Mouse (Mus musculus) forebrain, embryonic 15.5 days (tissue): ENCODE measurements at regions not wholly inside any gene's neighbourhood (a gene's known extent, or its start where the extent isn't known, plus 50 kb on each side); places are given as distances from the start of the nearest gene placed in this dataset.

Source experiments
- ATAC-seq: fragments of 200-750 bp; cut with Nextera tagmentation; replicated peaks from 2 replicates; pipeline ENCODE4 v1.8.0; 2017; ENCODE audit warnings: mild to moderate bottlenecking, moderate TSS enrichment, moderate library complexity
- H3K27ac ChIP-seq: fragments of 300-500 bp; sonication (generic); replicated peaks from 2 replicates; pipeline ENCODE4 v1.5.1; 2015; ENCODE audit warnings: mild to moderate bottlenecking, inconsistent platforms
- H3K27me3 ChIP-seq: fragments of 300-500 bp; sonication (generic); 2 replicates; pipeline ENCODE4 v1.6.1; 2015; ENCODE audit warnings: inconsistent platforms
- H3K36me3 ChIP-seq: fragments of 300-500 bp; sonication (generic); 2 replicates; pipeline ENCODE4 v1.6.1; 2015; ENCODE audit warnings: mild to moderate bottlenecking, inconsistent platforms
- H3K4me1 ChIP-seq: fragments of 300-500 bp; sonication (generic); 2 replicates; pipeline ENCODE4 v1.6.1; 2015; ENCODE audit warnings: inconsistent platforms
- H3K4me2 ChIP-seq: fragments of 300-500 bp; sonication (generic); replicated peaks from 2 replicates; pipeline ENCODE4 v1.6.1; 2015; ENCODE audit warnings: mild to moderate bottlenecking, inconsistent platforms
- H3K4me3 ChIP-seq: fragments of 300-500 bp; sonication (generic); 2 replicates; pipeline ENCODE4 v1.5.1; 2015; ENCODE audit warnings: mild to moderate bottlenecking, inconsistent platforms
- H3K9ac ChIP-seq: fragments of 300-500 bp; sonication (generic); replicated peaks from 2 replicates; pipeline ENCODE4 v1.6.1; 2015; ENCODE audit warnings: mild to moderate bottlenecking, inconsistent platforms
- H3K9me3 ChIP-seq: fragments of 300-500 bp; sonication (generic); 2 replicates; pipeline ENCODE4 v1.6.1; 2016; ENCODE audit warnings: inconsistent platforms
- WGBS: fragments of 180-500 bp; shearing (Covaris S2); methylation state at CpG from one replicate; pipeline ENCODE4 v1.1.7; 2015; ENCODE audit warnings: mixed read lengths; 5-methylcytosine and 5-hydroxymethylcytosine counted together

GRCm38 (mm10) chr13:43852888-43853287, 68.3 kb downstream of the Cd83 start:
- no peak overlapping the region for H3K9ac ChIP-seq
- H3K4me1 ChIP-seq: peaks cover 7% of the 10 kb centered on the region
- no peak overlapping the region for H3K27ac ChIP-seq
- no peaks in the 10 kb centered on the region for H3K36me3 ChIP-seq
- no peaks in the 10 kb centered on the region for H3K27me3 ChIP-seq
- H3K9me3 ChIP-seq: no peaks in the 10 kb centered on the region
- H3K4me2 ChIP-seq: no peak overlapping the region
- no peak for ATAC-seq
- no peak overlapping the region for H3K4me3 ChIP-seq
- WGBS: 75% methylated on average over 1 of the region's 1 CpGs

GRCm38 (mm10) chr13:43854973-43855372, 70.4 kb downstream of the Cd83 start:
- no peak for ATAC-seq

GRCm38 (mm10) chr13:43860932-43861331, 76.4 kb downstream of the Cd83 start:
- 69% methylated on average over 4 of the region's 4 CpGs for WGBS
- Histone ChIP-seq H3K4me3 (no peak overlapping the region), H3K36me3 (no peaks in the 10 kb centered on the region), H3K9ac (no peak overlapping the region), H3K4me1 (peaks cover 16% of the 10 kb centered on the region), H3K27me3 (0 out of 2 replicates have a peak, but pooled peaks cover 2% of the 10 kb centered on the region), H3K9me3 (no peaks in the 10 kb centered on the region), H3K4me2 (no peak overlapping the region), H3K27ac (no peak overlapping the region)
- ATAC-seq: no peak

More at GRCm38 (mm10) chr13:43854973-43855372, 70.4 kb downstream of the Cd83 start:
- Histone ChIP-seq H3K36me3 (no peaks in the 10 kb centered on the region), H3K27ac (no peak overlapping the region), H3K9ac (no peak overlapping the region), H3K4me3 (no peak overlapping the region), H3K27me3 (no peaks in the 10 kb centered on the region), H3K4me2 (no peak overlapping the region), H3K9me3 (no peaks in the 10 kb centered on the region), H3K4me1 (peaks cover 7% of the 10 kb centered on the region)
- 96% methylated on average over 2 of the region's 2 CpGs for WGBS

DNA sequence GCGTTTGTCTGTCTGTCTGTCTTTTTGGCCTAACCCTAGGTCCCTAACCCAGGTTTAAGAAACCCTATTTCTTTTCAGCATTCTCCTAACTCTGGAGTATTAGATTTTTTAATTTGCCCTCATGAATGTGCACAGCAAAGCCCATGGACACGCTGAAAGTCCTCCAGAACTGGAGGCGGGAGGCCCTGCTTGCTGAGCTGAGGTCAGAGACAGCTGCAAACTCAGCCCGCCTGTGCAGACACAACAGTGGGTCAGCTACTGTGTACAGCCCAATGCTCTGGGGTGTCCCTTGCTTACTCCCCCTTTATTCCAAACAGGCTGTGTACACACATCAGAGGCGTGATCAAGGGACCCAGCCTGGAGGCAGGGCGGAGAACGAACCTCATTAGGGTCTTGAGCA, 76.8 kb downstream of the Cd83 start:
- H3K9me3 ChIP-seq: no peaks in the 10 kb centered on the region
- no peak overlapping the region for H3K4me3 ChIP-seq
- H3K4me2 ChIP-seq: no peak overlapping the region
- no peak for ATAC-seq
- H3K36me3 ChIP-seq: no peaks in the 10 kb centered on the region
- H3K27me3 ChIP-seq: 0 out of 2 replicates have a peak, but pooled peaks cover 6% of the 10 kb centered on the region
- no peak overlapping the region for H3K27ac ChIP-seq
- H3K9ac ChIP-seq: no peak overlapping the region
- 80% methylated on average over 7 of the region's 7 CpGs for WGBS
- H3K4me1 ChIP-seq: peaks cover 16% of the 10 kb centered on the region

GRCm38 (mm10) chr13:43862056-43862455, 77.5 kb downstream of the Cd83 start:
- no peak for ATAC-seq
- 81% methylated on average over 5 of the region's 5 CpGs for WGBS
- Histone ChIP-seq H3K4me2 (no peak overlapping the region), H3K36me3 (no peaks in the 10 kb centered on the region), H3K9ac (no peak overlapping the region), H3K4me3 (no peak overlapping the region), H3K4me1 (peaks cover 16% of the 10 kb centered on the region), H3K27me3 (0 out of 2 replicates have a peak, but pooled peaks cover 6% of the 10 kb centered on the region), H3K9me3 (no peaks in the 10 kb centered on the region), H3K27ac (no peak overlapping the region)

GRCm38 (mm10) chr13:43862586-43862985, 78.0 kb downstream of the Cd83 start:
- Histone ChIP-seq H3K4me2 (no peak overlapping the region), H3K27me3 (0 out of 2 replicates have a peak, but pooled peaks cover 6% of the 10 kb centered on the region), H3K36me3 (no peaks in the 10 kb centered on the region), H3K9ac (no peak overlapping the region), H3K9me3 (no peaks in the 10 kb centered on the region), H3K4me3 (no peak overlapping the region), H3K27ac (no peak overlapping the region), H3K4me1 (peaks cover 16% of the 10 kb centered on the region)
- 85% methylated on average over 6 of the region's 6 CpGs for WGBS
- ATAC-seq: no peak

DNA sequence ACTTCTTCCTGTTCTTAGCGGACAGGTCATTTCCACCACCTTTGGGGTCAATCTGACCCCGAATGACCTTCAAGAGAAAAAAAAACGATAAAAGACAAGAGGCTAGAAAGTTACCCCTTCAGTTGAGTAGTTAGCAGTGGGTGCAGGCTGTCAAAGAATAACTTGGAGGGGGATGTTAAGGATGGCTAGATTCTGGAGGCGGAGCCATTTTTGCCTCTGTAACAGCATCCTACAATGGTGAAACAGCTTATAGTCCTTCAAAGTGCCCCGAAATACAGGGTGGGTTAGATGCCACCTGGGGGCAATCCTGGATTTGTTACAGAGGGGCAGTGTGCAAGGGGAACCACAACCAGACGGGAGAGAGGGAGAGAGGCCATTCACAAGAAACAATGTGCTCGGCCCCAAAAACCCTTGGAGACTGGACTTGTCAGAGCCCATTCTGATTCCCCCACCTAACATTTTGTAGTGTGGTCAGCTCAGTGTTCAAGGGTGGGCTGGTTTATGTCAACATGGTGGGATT, 79.1 kb downstream of the Cd83 start:
- H3K36me3 ChIP-seq: no peaks in the 10 kb centered on the region
- 75% methylated on average over 7 of the region's 7 CpGs for WGBS
- H3K4me2 ChIP-seq: no peak overlapping the region
- peaks cover 16% of the 10 kb centered on the region for H3K4me1 ChIP-seq
- no peak for ATAC-seq
- H3K9ac ChIP-seq: no peak overlapping the region
- no peak overlapping the region for H3K4me3 ChIP-seq
- no peaks in the 10 kb centered on the region for H3K9me3 ChIP-seq
- H3K27me3 ChIP-seq: 0 out of 2 replicates have a peak, but pooled peaks cover 6% of the 10 kb centered on the region
- H3K27ac ChIP-seq: no peak overlapping the region

- peak overlapping the region; percentile 31; the same call in 1 of the 2 replicates for H3K9ac ChIP-seq
- H3K9me3 ChIP-seq: no peaks in the 10 kb centered on the region
- H3K27ac ChIP-seq: 0 out of 2 replicates have a peak overlapping the region, but pooled peaks have one; percentile 6
- ATAC-seq: peak; percentile 98
- peak overlapping the region; percentile 37 for H3K4me3 ChIP-seq
- peaks cover 16% of the 10 kb centered on the region for H3K4me1 ChIP-seq
- H3K27me3 ChIP-seq: 0 out of 2 replicates have a peak, but pooled peaks cover 6% of the 10 kb centered on the region
- WGBS: 1% methylated on average over 35 of the region's 35 CpGs
- H3K36me3 ChIP-seq: no peaks in the 10 kb centered on the region
- H3K4me2 ChIP-seq: peak overlapping the region; percentile 54
Observed at GRCm38 (mm10) chr13:43864153-43864861, 79.7 kb downstream of the Cd83 start.

DNA sequence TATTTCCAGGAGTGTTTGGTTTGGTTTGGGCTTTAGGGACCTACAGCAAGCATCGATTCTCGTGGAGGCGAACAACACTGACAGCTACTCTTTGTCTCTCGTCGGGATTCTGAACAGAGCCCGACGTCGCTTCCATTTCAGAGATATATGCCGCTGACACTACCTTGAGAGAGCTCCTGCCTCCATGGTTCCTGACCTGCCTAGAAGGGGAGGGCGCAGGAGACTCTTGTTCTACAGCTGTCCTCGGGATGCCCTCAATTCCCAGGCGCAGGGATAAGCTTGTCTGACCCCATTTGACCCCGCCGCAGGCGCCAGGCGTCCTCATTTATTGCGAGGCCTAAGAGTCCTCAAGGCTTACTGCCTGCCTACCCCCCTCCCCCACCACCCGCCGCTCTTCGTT, 80.5 kb downstream of the Cd83 start:
- peak overlapping the region; percentile 37 for H3K4me3 ChIP-seq
- ATAC-seq: peak; percentile 17
- 0 out of 2 replicates have a peak, but pooled peaks cover 6% of the 10 kb centered on the region for H3K27me3 ChIP-seq
- 0 out of 2 replicates have a peak overlapping the region, but pooled peaks have one; percentile 19 for H3K9ac ChIP-seq
- WGBS: 5% methylated on average over 20 of the region's 20 CpGs
- peak overlapping the region; percentile 54 for H3K4me2 ChIP-seq
- H3K4me1 ChIP-seq: peaks cover 16% of the 10 kb centered on the region
- no peak overlapping the region for H3K27ac ChIP-seq
- H3K9me3 ChIP-seq: no peaks in the 10 kb centered on the region
- H3K36me3 ChIP-seq: no peaks in the 10 kb centered on the region

GRCm38 (mm10) chr13:43875895-43876294, 91.3 kb downstream of the Cd83 start:
- Histone ChIP-seq H3K9ac (no peak overlapping the region), H3K27me3 (no peaks in the 10 kb centered on the region), H3K4me2 (no peak overlapping the region), H3K9me3 (no peaks in the 10 kb centered on the region), H3K4me1 (no peaks in the 10 kb centered on the region), H3K27ac (no peak overlapping the region), H3K4me3 (no peak overlapping the region), H3K36me3 (no peaks in the 10 kb centered on the region)
- ATAC-seq: no peak
- WGBS: 89% methylated on average over 9 of the region's 9 CpGs

GRCm38 (mm10) chr13:43887284-43887683, 102.7 kb downstream of the Cd83 start:
- Histone ChIP-seq H3K27ac (no peak overlapping the region), H3K9me3 (peaks cover 3% of the 10 kb centered on the region; the same call in 1 of the 2 replicates), H3K36me3 (no peaks in the 10 kb centered on the region), H3K4me2 (no peak overlapping the region), H3K27me3 (no peaks in the 10 kb centered on the region), H3K4me1 (no peaks in the 10 kb centered on the region), H3K4me3 (no peak overlapping the region), H3K9ac (no peak overlapping the region)
- ATAC-seq: no peak
- WGBS: 100% methylated on average over 3 of the region's 3 CpGs

- H3K27me3 ChIP-seq: no peaks in the 10 kb centered on the region
- no peak for ATAC-seq
- H3K9ac ChIP-seq: no peak overlapping the region
- 77% methylated on average over 3 of the region's 3 CpGs for WGBS
- H3K27ac ChIP-seq: no peak overlapping the region
- no peaks in the 10 kb centered on the region for H3K36me3 ChIP-seq
- H3K4me3 ChIP-seq: no peak overlapping the region
- H3K9me3 ChIP-seq: peaks cover 3% of the 10 kb centered on the region; the same call in 1 of the 2 replicates
- peaks cover 12% of the 10 kb centered on the region for H3K4me1 ChIP-seq
- no peak overlapping the region for H3K4me2 ChIP-seq
Observed at GRCm38 (mm10) chr13:43891928-43892327, 107.4 kb downstream of the Cd83 start.
